Mouse (Mus musculus) spleen, adult 2 months (tissue): ENCODE measurements around the gene Itpripl1. TPM values are rescaled to one million over a fixed set of nuclear protein-coding genes. Genes with fewer than 3 reads are reported as not detected.

Source experiments
- DNase-seq, 2 experiments: peaks; one replicate each; pipeline versions ENCODE4 v3.0.0 to v3.0.0-alpha.2; 2012 to 2021; ENCODE audit warnings: low spot score in 2 of 2, low read depth in 1 of 2
- H3K27ac ChIP-seq: fragments of 200-500 bp; 2 replicates; pipeline ENCODE4 v1.5.1; 2012; ENCODE audit warnings: low read length, inconsistent platforms; ENCODE audit not compliant: insufficient read depth
- H3K27me3 ChIP-seq: fragments of 200-500 bp; 2 replicates; pipeline ENCODE4 v1.6.1; 2012; ENCODE audit warnings: mild to moderate bottlenecking, moderate library complexity, low read length, inconsistent platforms; ENCODE audit not compliant: control insufficient read depth, insufficient read depth
- H3K36me3 ChIP-seq: fragments of 200-500 bp; 2 replicates; pipeline ENCODE4 v1.6.1; 2012; ENCODE audit warnings: mild to moderate bottlenecking, low read length, inconsistent platforms; ENCODE audit not compliant: control insufficient read depth, insufficient read depth
- H3K4me1 ChIP-seq: fragments of 200-500 bp; 2 replicates; pipeline ENCODE4 v1.6.1; 2011; ENCODE audit warnings: inconsistent platforms; ENCODE audit not compliant: control insufficient read depth, insufficient read depth, insufficient read length
- H3K4me3 ChIP-seq: fragments of 200-500 bp; 2 replicates; pipeline ENCODE4 v1.5.1; 2011; ENCODE audit warnings: mild to moderate bottlenecking, inconsistent platforms; ENCODE audit not compliant: insufficient read depth, insufficient read length; ENCODE audit errors: extremely low read depth
- CTCF ChIP-seq: fragments of 200-500 bp; IDR thresholded peaks from 2 replicates; pipeline ENCODE4 v1.5.1; 2011; ENCODE audit warnings: mild to moderate bottlenecking, inconsistent platforms; ENCODE audit not compliant: insufficient read depth, insufficient read length, insufficient replicate concordance; ENCODE audit errors: extremely low read depth
- POLR2A ChIP-seq: fragments of 200-500 bp; IDR thresholded peaks from 2 replicates; pipeline ENCODE4 v1.6.1; 2011; ENCODE audit warnings: low read depth, low read length, inconsistent platforms
- WGBS: fragments of 180-500 bp; shearing (Covaris S2); methylation state at CpG from one replicate; pipeline ENCODE4 v1.1.7; 2018; 5-methylcytosine and 5-hydroxymethylcytosine counted together
- polyA plus RNA-seq: library from polyadenylated mRNA; depleted of rRNA; stranded (reverse); fragments of >200 nt; gene quantifications from 2 replicates; pipeline ENCODE4 v1.2.3, GENCODE M21; 2012

The Itpripl1 gene
- polyA plus RNA-seq, 1 experiment, result 12.3 TPM

DNA sequence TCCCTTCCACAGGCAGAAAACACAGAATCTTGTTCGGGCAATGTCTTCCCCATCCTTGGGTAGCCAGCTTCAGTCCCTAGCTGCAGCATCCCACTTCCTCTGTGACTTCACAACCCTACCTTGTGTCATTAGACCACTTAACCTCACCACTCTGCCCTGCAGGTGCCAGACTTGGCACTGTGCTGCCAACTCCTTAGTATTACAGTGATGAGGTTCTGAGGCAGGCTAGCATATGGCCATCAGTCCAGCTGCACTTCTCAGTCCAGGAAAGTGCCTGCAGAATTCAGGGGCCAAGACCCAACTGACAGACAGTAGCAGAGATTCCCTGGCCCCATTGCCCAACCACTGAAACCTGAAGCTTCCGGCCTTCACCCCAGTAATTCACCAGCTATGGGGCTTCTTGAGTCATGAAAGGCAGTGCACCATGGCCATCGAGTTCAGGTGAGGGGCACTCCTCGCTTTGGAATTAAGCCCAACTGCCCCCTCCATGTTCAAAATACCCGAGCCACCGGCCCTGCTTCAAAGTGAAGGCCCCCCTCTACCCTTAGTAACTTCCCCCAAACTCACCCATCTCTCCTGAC is 575 bp downstream of the Itpripl1 start:
- H3K27ac ChIP-seq, result peak overlapping the region; percentile 63
- no peaks in the 10 kb centered on the region for H3K27me3 ChIP-seq
- H3K36me3 ChIP-seq, result peaks cover 4% of the 10 kb centered on the region; the same call in 1 of the 2 replicates
- H3K4me3 ChIP-seq, result peak overlapping the region; percentile 85
- H3K4me1 ChIP-seq, result peaks cover 4% of the 10 kb centered on the region; the same call in 1 of the 2 replicates
- WGBS, result 3% methylated on average over 6 of the region's 6 CpGs
- TF ChIP-seq POLR2A, result no peak
- no peak for TF ChIP-seq CTCF
- no peak for DNase-seq

DNA sequence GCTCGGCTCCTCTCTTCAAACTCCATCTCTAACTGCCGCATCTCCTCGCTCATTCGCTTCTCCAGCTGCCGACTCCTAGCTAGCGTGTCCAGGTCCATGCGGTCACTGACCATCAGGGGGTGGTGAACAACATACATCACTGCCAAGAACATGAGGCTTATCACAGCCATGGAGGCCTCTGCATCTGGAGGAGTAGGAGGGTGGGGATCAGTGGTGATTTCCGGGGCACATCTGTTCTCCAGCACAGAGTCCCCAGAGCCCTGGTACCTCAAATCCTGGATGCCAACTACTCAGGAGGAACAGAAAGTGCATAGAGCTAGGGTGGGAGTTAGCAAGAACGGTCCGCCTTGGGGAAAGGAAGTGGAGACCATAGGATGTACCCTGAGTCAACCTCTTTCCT is 1.2 kb downstream of the Itpripl1 start:
- no peak for TF ChIP-seq POLR2A
- TF ChIP-seq CTCF, result no peak
- Histone ChIP-seq H3K4me3 (no peak overlapping the region; the same call in 1 of the 2 replicates), H3K27me3 (no peaks in the 10 kb centered on the region), H3K27ac (no peak overlapping the region), H3K36me3 (peaks cover 4% of the 10 kb centered on the region; the same call in 1 of the 2 replicates), H3K4me1 (peaks cover 4% of the 10 kb centered on the region; the same call in 1 of the 2 replicates)
- 73% methylated on average over 10 of the region's 10 CpGs for WGBS
- DNase-seq, result no peak

DNA sequence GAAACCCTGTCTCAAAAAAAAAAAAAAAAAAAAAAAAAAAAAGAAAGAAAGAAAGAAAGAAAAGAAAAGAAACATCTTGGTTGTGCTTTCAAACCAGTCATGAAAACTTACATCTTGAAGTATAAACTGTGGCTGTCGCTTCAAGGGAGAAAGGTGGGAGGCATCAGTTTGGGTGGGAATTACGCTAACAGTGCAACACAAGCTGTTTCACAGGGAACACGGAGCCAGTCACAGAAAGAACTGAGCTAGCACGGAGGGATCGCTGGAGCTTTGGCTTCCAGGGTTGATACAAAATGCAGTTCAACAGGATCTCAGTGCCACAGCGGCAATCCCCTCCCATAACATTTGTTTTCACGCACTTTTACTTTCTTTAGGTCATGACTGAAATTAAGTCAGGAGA is 3.2 kb downstream of the Itpripl1 start:
- WGBS, result 97% methylated on average over 7 of the region's 7 CpGs
- H3K27ac ChIP-seq, result no peak overlapping the region
- no peaks in the 10 kb centered on the region for H3K27me3 ChIP-seq
- no peak for DNase-seq
- TF ChIP-seq POLR2A, result no peak
- no peak for TF ChIP-seq CTCF
- peaks cover 4% of the 10 kb centered on the region; the same call in 1 of the 2 replicates for H3K36me3 ChIP-seq
- H3K4me3 ChIP-seq, result no peak overlapping the region
- peaks cover 7% of the 10 kb centered on the region; the same call in 1 of the 2 replicates for H3K4me1 ChIP-seq

DNA sequence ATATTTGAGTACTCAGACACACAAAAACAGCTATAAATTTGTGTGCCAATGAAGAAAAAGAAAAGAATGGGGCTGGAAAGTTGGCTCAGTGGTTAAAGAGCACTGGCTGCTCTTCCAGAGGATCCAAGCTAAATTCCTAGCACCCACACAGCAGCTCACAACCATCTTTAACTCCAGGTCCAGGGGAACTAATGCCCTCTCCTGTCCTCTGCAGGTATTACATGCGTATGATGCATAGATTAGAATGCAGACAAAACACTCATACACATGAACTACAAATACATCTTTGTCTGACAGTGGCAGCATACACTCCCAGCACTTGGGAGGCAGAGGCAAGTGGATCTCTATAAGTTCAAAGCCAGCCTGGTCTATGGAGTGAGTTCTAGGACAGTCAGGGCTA is 3.6 kb downstream of the Itpripl1 start:
- WGBS, result 98% methylated on average over 1 of the region's 1 CpGs
- TF ChIP-seq CTCF, result no peak
- no peak for TF ChIP-seq POLR2A
- H3K4me3 ChIP-seq, result no peak overlapping the region
- H3K36me3 ChIP-seq, result peaks cover 4% of the 10 kb centered on the region; the same call in 1 of the 2 replicates
- H3K27ac ChIP-seq, result no peak overlapping the region
- H3K4me1 ChIP-seq, result peaks cover 7% of the 10 kb centered on the region; the same call in 1 of the 2 replicates
- H3K27me3 ChIP-seq, result no peaks in the 10 kb centered on the region
- DNase-seq, result no peak

DNA sequence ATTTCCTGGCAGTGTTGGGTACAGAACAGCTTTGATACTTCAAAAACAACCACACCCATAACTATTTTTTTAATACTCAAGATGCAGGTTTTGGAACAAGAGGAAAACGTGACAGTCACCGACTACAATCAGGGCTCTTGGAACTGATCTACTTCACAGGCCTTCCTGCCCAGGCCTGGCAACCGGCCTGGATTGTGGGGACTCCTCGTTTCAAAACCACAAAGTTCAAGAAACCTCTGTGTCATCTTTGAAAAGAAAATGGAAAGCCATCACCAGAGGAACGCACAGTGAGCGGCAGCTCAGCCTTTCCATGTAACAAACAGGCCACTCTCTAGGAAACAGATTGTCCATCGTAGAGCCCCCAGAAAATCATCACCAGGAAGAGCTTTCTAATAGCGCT is 4.1 kb downstream of the Itpripl1 start:
- Histone ChIP-seq H3K36me3 (peaks cover 4% of the 10 kb centered on the region; the same call in 1 of the 2 replicates), H3K4me3 (no peak overlapping the region), H3K27me3 (no peaks in the 10 kb centered on the region), H3K4me1 (peaks cover 7% of the 10 kb centered on the region; the same call in 1 of the 2 replicates), H3K27ac (no peak overlapping the region)
- DNase-seq, result no peak
- TF ChIP-seq POLR2A, result no peak
- TF ChIP-seq CTCF, result no peak
- 58% methylated on average over 8 of the region's 8 CpGs for WGBS

DNA sequence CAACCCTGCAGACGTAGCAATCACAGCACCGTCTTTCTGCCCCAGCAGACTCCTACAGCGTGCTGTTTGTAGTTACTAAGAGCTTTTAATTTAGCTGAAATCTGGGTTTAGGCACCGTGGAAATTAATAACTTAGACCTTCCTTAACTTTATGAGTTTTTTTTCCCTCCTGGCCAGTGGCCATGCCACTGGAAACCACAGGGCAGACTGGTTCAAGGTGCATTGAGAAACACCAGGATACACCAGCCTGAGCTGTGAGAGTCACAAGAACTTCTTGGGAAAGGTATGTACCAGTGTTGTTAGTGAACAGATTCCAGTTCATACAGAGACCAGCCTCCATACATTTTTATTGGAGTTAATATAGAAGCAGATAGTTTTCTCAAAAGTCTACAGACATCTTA is 4.8 kb downstream of the Itpripl1 start:
- no peak for TF ChIP-seq CTCF
- TF ChIP-seq POLR2A, result no peak
- 85% methylated on average over 4 of the region's 4 CpGs for WGBS
- Histone ChIP-seq H3K27ac (no peak overlapping the region), H3K4me3 (no peak overlapping the region), H3K27me3 (no peaks in the 10 kb centered on the region), H3K4me1 (peaks cover 7% of the 10 kb centered on the region; the same call in 1 of the 2 replicates), H3K36me3 (peaks cover 4% of the 10 kb centered on the region; the same call in 1 of the 2 replicates)
- DNase-seq, result no peak

DNA sequence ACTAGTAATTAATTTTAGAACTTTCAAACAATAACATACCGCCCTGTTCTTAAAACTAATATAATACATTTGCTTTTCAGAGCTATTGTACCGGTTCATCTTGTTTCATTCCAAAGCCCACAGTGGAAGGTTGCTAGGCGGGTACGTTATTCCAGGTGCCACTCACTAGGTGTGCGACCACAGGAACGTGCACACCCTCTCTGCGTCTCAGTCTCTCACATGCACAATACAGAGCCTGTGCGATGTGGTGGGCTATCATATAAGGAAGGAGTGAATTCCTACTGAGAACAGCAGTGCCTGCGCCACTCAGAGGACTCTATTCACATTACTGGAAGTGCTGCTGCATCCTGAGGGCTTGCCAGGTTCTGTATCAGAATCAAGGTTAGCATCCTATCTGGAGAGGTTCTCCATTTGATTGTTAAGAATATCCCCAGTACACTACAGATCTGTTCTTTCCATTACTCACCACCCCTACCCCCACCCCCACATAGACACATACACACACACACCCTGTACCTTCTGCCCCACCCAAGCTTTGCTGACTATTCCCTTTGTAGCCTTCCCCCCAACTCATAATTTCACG is 5.3 kb downstream of the Itpripl1 start:
- peaks cover 7% of the 10 kb centered on the region; the same call in 1 of the 2 replicates for H3K4me1 ChIP-seq
- H3K36me3 ChIP-seq, result peaks cover 4% of the 10 kb centered on the region; the same call in 1 of the 2 replicates
- WGBS, result 93% methylated on average over 10 of the region's 10 CpGs
- no peak for DNase-seq
- H3K4me3 ChIP-seq, result no peak overlapping the region
- H3K27ac ChIP-seq, result no peak overlapping the region
- no peak for TF ChIP-seq CTCF
- TF ChIP-seq POLR2A, result no peak
- H3K27me3 ChIP-seq, result no peaks in the 10 kb centered on the region
